Mouse (Mus musculus): Measurements from ENCODE around the gene Acox1. TPM values are rescaled to one million over a fixed set of nuclear protein-coding genes. Genes with fewer than 3 reads are reported as not detected.

Gene Acox1
- polyA plus RNA-seq, 1 experiment from 2014 or later, result 35.9 TPM

- Histone ChIP-seq H3K27ac (no peak overlapping the region), H3K27me3 (no peaks in the 10 kb centered on the region), H3K9ac (no peak overlapping the region), H3K4me3 (replicated peaks) (no peak overlapping the region), H3K9me3 (replicated peaks) (no peaks in the 10 kb centered on the region), H3K36me3 (peaks cover 73% of the 10 kb centered on the region), H3K4me1 (peaks cover 30% of the 10 kb centered on the region), H3K4me2 (no peak overlapping the region)
- WGBS, result 75% methylated on average over 12 of the region's 12 CpGs
- no peak for ATAC-seq (replicated peaks; ENCODE audit: low FRiP score)
These were observed 37.5 kb downstream of the Acox1 start for GRCm38 (mm10) chr11:116161312-116161711.

GRCm38 (mm10) chr11:116150960-116151359 is 47.9 kb downstream of the Acox1 start:
- 96% methylated on average over 2 of the region's 2 CpGs for WGBS
- no peak overlapping the region for H3K9ac ChIP-seq
- H3K27me3 ChIP-seq, result no peaks in the 10 kb centered on the region
- H3K9me3 ChIP-seq (replicated peaks), result no peaks in the 10 kb centered on the region
- no peak overlapping the region for H3K4me3 ChIP-seq (replicated peaks)
- H3K36me3 ChIP-seq, result peaks cover 99% of the 10 kb centered on the region
- no peak overlapping the region for H3K4me2 ChIP-seq
- H3K4me1 ChIP-seq, result no peaks in the 10 kb centered on the region
- no peak for ATAC-seq (replicated peaks; ENCODE audit: low FRiP score)
- H3K27ac ChIP-seq, result no peak overlapping the region

- no peak overlapping the region for H3K4me2 ChIP-seq
- no peaks in the 10 kb centered on the region for H3K4me1 ChIP-seq
- 81% methylated on average over 6 of the region's 6 CpGs for WGBS
- no peaks in the 10 kb centered on the region for H3K27me3 ChIP-seq
- H3K4me3 ChIP-seq (replicated peaks), result no peak overlapping the region
- H3K27ac ChIP-seq, result no peak overlapping the region
- peaks cover 99% of the 10 kb centered on the region for H3K36me3 ChIP-seq
- no peak overlapping the region for H3K9ac ChIP-seq
- no peak for ATAC-seq (replicated peaks; ENCODE audit: low FRiP score)
- no peaks in the 10 kb centered on the region for H3K9me3 ChIP-seq (replicated peaks)
These were observed 49.5 kb downstream of the Acox1 start for GRCm38 (mm10) chr11:116149341-116149740.

GRCm38 (mm10) chr11:116148761-116149221 is 50.1 kb downstream of the Acox1 start:
- no peak overlapping the region for H3K27ac ChIP-seq
- no peak overlapping the region for H3K9ac ChIP-seq
- no peak overlapping the region for H3K4me2 ChIP-seq
- H3K9me3 ChIP-seq (replicated peaks), result no peaks in the 10 kb centered on the region
- 71% methylated on average over 20 of the region's 20 CpGs for WGBS
- no peak overlapping the region for H3K4me3 ChIP-seq (replicated peaks)
- H3K36me3 ChIP-seq, result peaks cover 99% of the 10 kb centered on the region
- H3K4me1 ChIP-seq, result no peaks in the 10 kb centered on the region
- H3K27me3 ChIP-seq, result no peaks in the 10 kb centered on the region
- no peak for ATAC-seq (replicated peaks; ENCODE audit: low FRiP score)

- WGBS, result 75% methylated on average over 25 of the region's 25 CpGs
These were observed 52.4 kb downstream of the Acox1 start for GRCm38 (mm10) chr11:116146294-116146985.

GRCm38 (mm10) chr11:116145481-116146293 is 53.2 kb downstream of the Acox1 start:
- no peak overlapping the region for H3K4me2 ChIP-seq
- 67% methylated on average over 18 of the region's 18 CpGs for WGBS
- peaks cover 87% of the 10 kb centered on the region for H3K36me3 ChIP-seq
- H3K9ac ChIP-seq, result no peak overlapping the region
- no peaks in the 10 kb centered on the region for H3K4me1 ChIP-seq
- ATAC-seq (replicated peaks; ENCODE audit: low FRiP score), result no peak
- no peaks in the 10 kb centered on the region for H3K27me3 ChIP-seq
- H3K27ac ChIP-seq, result 0 out of 2 replicates have a peak overlapping the region, but pooled peaks have one; percentile 7
- no peaks in the 10 kb centered on the region for H3K9me3 ChIP-seq (replicated peaks)
- no peak overlapping the region for H3K4me3 ChIP-seq (replicated peaks)

More at GRCm38 (mm10) chr11:116146294-116146985, 52.4 kb downstream of the Acox1 start:
- H3K4me1 ChIP-seq, result no peaks in the 10 kb centered on the region
- peak; percentile 37; the same call in 1 of the 2 replicates for ATAC-seq (replicated peaks; ENCODE audit: low FRiP score)
- H3K27me3 ChIP-seq, result no peaks in the 10 kb centered on the region
- no peak overlapping the region for H3K4me2 ChIP-seq
- H3K4me3 ChIP-seq (replicated peaks), result no peak overlapping the region
- no peak overlapping the region for H3K9ac ChIP-seq
- peaks cover 94% of the 10 kb centered on the region for H3K36me3 ChIP-seq
- 0 out of 2 replicates have a peak overlapping the region, but pooled peaks have one; percentile 7 for H3K27ac ChIP-seq
- H3K9me3 ChIP-seq (replicated peaks), result no peaks in the 10 kb centered on the region

- Histone ChIP-seq H3K4me3 (replicated peaks) (no peak overlapping the region), H3K27me3 (no peaks in the 10 kb centered on the region), H3K4me1 (peaks cover 6% of the 10 kb centered on the region), H3K36me3 (peaks cover 65% of the 10 kb centered on the region), H3K9ac (no peak overlapping the region), H3K9me3 (replicated peaks) (no peaks in the 10 kb centered on the region), H3K4me2 (no peak overlapping the region), H3K27ac (no peak overlapping the region)
- no peak for ATAC-seq (replicated peaks; ENCODE audit: low FRiP score)
- 84% methylated on average over 3 of the region's 3 CpGs for WGBS
These were observed 55.4 kb downstream of the Acox1 start for GRCm38 (mm10) chr11:116143468-116143867.

- H3K4me2 ChIP-seq, result no peak overlapping the region
- peaks cover 14% of the 10 kb centered on the region for H3K4me1 ChIP-seq
- 67% methylated on average over 10 of the region's 10 CpGs for WGBS
- no peak overlapping the region for H3K9ac ChIP-seq
- H3K4me3 ChIP-seq (replicated peaks), result no peak overlapping the region
- H3K36me3 ChIP-seq, result peaks cover 55% of the 10 kb centered on the region
- no peaks in the 10 kb centered on the region for H3K9me3 ChIP-seq (replicated peaks)
- no peak for ATAC-seq (replicated peaks; ENCODE audit: low FRiP score)
- H3K27me3 ChIP-seq, result no peaks in the 10 kb centered on the region
- no peak overlapping the region for H3K27ac ChIP-seq
These were observed 56.4 kb downstream of the Acox1 start for GRCm38 (mm10) chr11:116142211-116142991.

- peak within 1 kb of the TSS; percentile 82 for H3K27ac ChIP-seq
- H3K4me3 ChIP-seq (replicated peaks), result peak within 1 kb of the TSS; percentile 98
- H3K4me1 ChIP-seq, result peaks cover 27% of the 10 kb centered on the region
- peak within 1 kb of the TSS; percentile 88 for H3K9ac ChIP-seq
- H3K4me2 ChIP-seq, result peak within 1 kb of the TSS; percentile 68
- H3K27me3 ChIP-seq, result no peaks in the 10 kb centered on the region
- peak; percentile 96 for ATAC-seq (replicated peaks; ENCODE audit: low FRiP score)
- no peaks in the 10 kb centered on the region for H3K9me3 ChIP-seq (replicated peaks)
- peaks cover 49% of the 10 kb centered on the region for H3K36me3 ChIP-seq
- WGBS, result under 1% methylated on average over 60 of the region's 60 CpGs
These were observed 60.2 kb downstream of the Acox1 start, which contains the start of gene Mrpl38 for GRCm38 (mm10) chr11:116138468-116139138. TSS of gene Mrpl38 (minus strand) at chr11:116138868.

- Histone ChIP-seq H3K9ac (peak overlapping the region; percentile 88), H3K4me2 (peak overlapping the region; percentile 68), H3K4me3 (replicated peaks) (peak overlapping the region; percentile 98), H3K36me3 (peaks cover 49% of the 10 kb centered on the region), H3K27ac (peak overlapping the region; percentile 82), H3K9me3 (replicated peaks) (no peaks in the 10 kb centered on the region), H3K4me1 (peaks cover 27% of the 10 kb centered on the region), H3K27me3 (no peaks in the 10 kb centered on the region)
- WGBS, result under 1% methylated on average over 20 of the region's 20 CpGs
- 0 out of 2 replicates have a peak, but pooled peaks have one; percentile 8 for ATAC-seq (replicated peaks; ENCODE audit: low FRiP score)
These were observed 60.8 kb downstream of the Acox1 start for GRCm38 (mm10) chr11:116138096-116138467.

GRCm38 (mm10) chr11:116134171-116134570 is 64.7 kb downstream of the Acox1 start:
- H3K9me3 ChIP-seq (replicated peaks), result no peaks in the 10 kb centered on the region
- H3K4me3 ChIP-seq (replicated peaks), result no peak overlapping the region
- no peaks in the 10 kb centered on the region for H3K27me3 ChIP-seq
- 81% methylated on average over 10 of the region's 10 CpGs for WGBS
- H3K4me1 ChIP-seq, result peaks cover 52% of the 10 kb centered on the region
- no peak overlapping the region for H3K27ac ChIP-seq
- H3K36me3 ChIP-seq, result peaks cover 55% of the 10 kb centered on the region
- no peak for ATAC-seq (replicated peaks; ENCODE audit: low FRiP score)
- H3K4me2 ChIP-seq, result no peak overlapping the region
- no peak overlapping the region for H3K9ac ChIP-seq
